Mouse (Mus musculus): ENCODE data around the gene Ddx39b. TPM values are rescaled to one million over a fixed set of nuclear protein-coding genes. Genes with fewer than 3 reads are reported as not detected.

The Ddx39b gene
- polyA plus RNA-seq, 1 experiment from 2014 or later = 432 TPM

GRCm38 (mm10) chr17:35303271-35303670 is 61.7 kb downstream of the Ddx39b start:
- ATAC-seq (replicated peaks; ENCODE audit: low FRiP score) = no peak
- Histone ChIP-seq H3K36me3 (ENCODE audit: control insufficient read depth, insufficient read depth, low read length) (no peaks in the 10 kb centered on the region), H3K9me3 (ENCODE audit: control insufficient read depth, low read length) (no peaks in the 10 kb centered on the region), H3K9ac (ENCODE audit: low read depth, low read length) (no peak overlapping the region), H3K27me3 (replicated peaks; ENCODE audit: control insufficient read depth, insufficient read depth, low read length) (0 out of 2 replicates have a peak, but pooled peaks cover 4% of the 10 kb centered on the region), H3K27ac (ENCODE audit: low read depth, low read length) (no peak overlapping the region), H3K4me2 (no peak overlapping the region), H3K4me1 (replicated peaks; ENCODE audit: control insufficient read depth, insufficient read depth, low read length) (no peaks in the 10 kb centered on the region), H3K4me3 (ENCODE audit: low read depth, low read length) (no peak overlapping the region)
- DNase-seq (ENCODE audit: low spot score) = no peak
- 86% methylated on average over 2 of the region's 2 CpGs for WGBS

Small RNAs within 50 kb of the gene (microRNA-seq; reads per million reads assigned to microRNA genes)
- not detected for gene Mir6973a (ENCODE audit: borderline number of aligned reads)
- gene Mir6974 (ENCODE audit: borderline number of aligned reads) = not detected
- gene Mir6975 (ENCODE audit: borderline number of aligned reads) = 2.5 reads per million
- gene Mir8094 (ENCODE audit: borderline number of aligned reads) = 2.5 reads per million

Other genes starting within 250 kb of the Ddx39b start
- gene Vars, start 240.8 kb upstream of the Ddx39b start, polyA plus RNA-seq (2014; fragmentation: Nextera tagmentation; extraction: Ambion mirVana) = 234 and 245 TPM in 2 replicates
- 0.16 TPM in 2 replicates for gene Vwa7, start 225.2 kb upstream of the Ddx39b start, polyA plus RNA-seq (2014; fragmentation: Nextera tagmentation; extraction: Ambion mirVana)
- 6.9 and 8.5 TPM in 2 replicates for gene Sapcd1, start 213.7 kb upstream of the Ddx39b start, polyA plus RNA-seq (2014; fragmentation: Nextera tagmentation; extraction: Ambion mirVana)
- 3.8 and 4.7 TPM in 2 replicates for gene Msh5, start 195.0 kb upstream of the Ddx39b start, polyA plus RNA-seq (2014; fragmentation: Nextera tagmentation; extraction: Ambion mirVana)
- 118 and 134 TPM in 2 replicates for gene Clic1, start 191.8 kb upstream of the Ddx39b start, polyA plus RNA-seq (2014; fragmentation: Nextera tagmentation; extraction: Ambion mirVana)
- 124 and 132 TPM in 2 replicates for gene Ddah2, start 182.7 kb upstream of the Ddx39b start, polyA plus RNA-seq (2014; fragmentation: Nextera tagmentation; extraction: Ambion mirVana)
- gene Ly6g6c, start 176.4 kb upstream of the Ddx39b start, polyA plus RNA-seq (2014; fragmentation: Nextera tagmentation; extraction: Ambion mirVana) = 0.34 and 1.8 TPM in 2 replicates
- 8.4 and 11.2 TPM in 2 replicates for gene Mpig6b, start 175.6 kb upstream of the Ddx39b start, polyA plus RNA-seq (2014; fragmentation: Nextera tagmentation; extraction: Ambion mirVana)
- 0.57 TPM in 1 of 2 replicates, not detected in the other for gene Ly6g6e, start 164.8 kb upstream of the Ddx39b start, polyA plus RNA-seq (2014; fragmentation: Nextera tagmentation; extraction: Ambion mirVana)
- 0.44 and 0.78 TPM in 2 replicates for gene Ly6g6d, start 163.7 kb upstream of the Ddx39b start, polyA plus RNA-seq (2014; fragmentation: Nextera tagmentation; extraction: Ambion mirVana)
- 12.8 and 13.5 TPM in 2 replicates for gene Ly6g6f, start 156.1 kb upstream of the Ddx39b start, polyA plus RNA-seq (2014; fragmentation: Nextera tagmentation; extraction: Ambion mirVana)
- gene Abhd16a, start 152.5 kb upstream of the Ddx39b start, polyA plus RNA-seq (2014; fragmentation: Nextera tagmentation; extraction: Ambion mirVana) = 71.6 and 79.8 TPM in 2 replicates
- not detected in 2 replicates for gene Ly6g5c, start 133.5 kb upstream of the Ddx39b start, polyA plus RNA-seq (2014; fragmentation: Nextera tagmentation; extraction: Ambion mirVana)
- 0.69 and 0.89 TPM in 2 replicates for gene Ly6g5b, start 126.3 kb upstream of the Ddx39b start, polyA plus RNA-seq (2014; fragmentation: Nextera tagmentation; extraction: Ambion mirVana)
- 23.7 and 25.2 TPM in 2 replicates for gene Gpank1, start 120.3 kb upstream of the Ddx39b start, polyA plus RNA-seq (2014; fragmentation: Nextera tagmentation; extraction: Ambion mirVana)
- 246 and 259 TPM in 2 replicates for gene Csnk2b, start 119.7 kb upstream of the Ddx39b start, polyA plus RNA-seq (2014; fragmentation: Nextera tagmentation; extraction: Ambion mirVana)
- 6.0 and 7.1 TPM in 2 replicates for gene D17H6S53E, start 115.4 kb upstream of the Ddx39b start, polyA plus RNA-seq (2014; fragmentation: Nextera tagmentation; extraction: Ambion mirVana)
- gene Apom, start 109.7 kb upstream of the Ddx39b start, polyA plus RNA-seq (2014; fragmentation: Nextera tagmentation; extraction: Ambion mirVana) = 429 and 459 TPM in 2 replicates
- gene Bag6, start 106.6 kb upstream of the Ddx39b start, polyA plus RNA-seq (2014; fragmentation: Nextera tagmentation; extraction: Ambion mirVana) = 61.4 and 73.6 TPM in 2 replicates
- 169 and 205 TPM in 2 replicates for gene Prrc2a, start 76.8 kb upstream of the Ddx39b start, polyA plus RNA-seq (2014; fragmentation: Nextera tagmentation; extraction: Ambion mirVana)
- gene Aif1, start 65.7 kb upstream of the Ddx39b start, polyA plus RNA-seq (2014; fragmentation: Nextera tagmentation; extraction: Ambion mirVana) = 13.9 and 20.0 TPM in 2 replicates
- 24.1 and 28.1 TPM in 2 replicates for gene Lst1, start 53.3 kb upstream of the Ddx39b start, polyA plus RNA-seq (2014; fragmentation: Nextera tagmentation; extraction: Ambion mirVana)
- 0.70 and 0.78 TPM in 2 replicates for gene Ltb, start 47.3 kb upstream of the Ddx39b start, polyA plus RNA-seq (2014; fragmentation: Nextera tagmentation; extraction: Ambion mirVana)
- 0.47 and 0.53 TPM in 2 replicates for gene Tnf, start 39.7 kb upstream of the Ddx39b start, polyA plus RNA-seq (2014; fragmentation: Nextera tagmentation; extraction: Ambion mirVana)
- gene Lta, start 36.4 kb upstream of the Ddx39b start, polyA plus RNA-seq (2014; fragmentation: Nextera tagmentation; extraction: Ambion mirVana) = not detected in 2 replicates
- 0.53 TPM in 1 of 2 replicates, not detected in the other for gene Gm16181, start 20.9 kb upstream of the Ddx39b start, polyA plus RNA-seq (2014; fragmentation: Nextera tagmentation; extraction: Ambion mirVana)
- 2.6 and 2.9 TPM in 2 replicates for gene Atp6v1g2, start 8.1 kb upstream of the Ddx39b start, polyA plus RNA-seq (2014; fragmentation: Nextera tagmentation; extraction: Ambion mirVana)
- gene Nfkbil1, start 6.0 kb upstream of the Ddx39b start, polyA plus RNA-seq (2014; fragmentation: Nextera tagmentation; extraction: Ambion mirVana) = 4.6 and 5.4 TPM in 2 replicates
- 88.0 and 90.8 TPM in 2 replicates for gene H2-D1, start 21.0 kb downstream of the Ddx39b start, polyA plus RNA-seq (2014; fragmentation: Nextera tagmentation; extraction: Ambion mirVana)
- 0.40 and 0.60 TPM in 2 replicates for gene H2-Q1, start 78.7 kb downstream of the Ddx39b start, polyA plus RNA-seq (2014; fragmentation: Nextera tagmentation; extraction: Ambion mirVana)
- 1.6 and 2.1 TPM in 2 replicates for gene H2-Q2, start 100.5 kb downstream of the Ddx39b start, polyA plus RNA-seq (2014; fragmentation: Nextera tagmentation; extraction: Ambion mirVana)
- 1.8 and 2.0 TPM in 2 replicates for gene H2-Q4, start 137.9 kb downstream of the Ddx39b start, polyA plus RNA-seq (2014; fragmentation: Nextera tagmentation; extraction: Ambion mirVana)
- 15.2 and 16.4 TPM in 2 replicates for gene H2-Q6, start 183.1 kb downstream of the Ddx39b start, polyA plus RNA-seq (2014; fragmentation: Nextera tagmentation; extraction: Ambion mirVana)
- gene H2-Q7, start 197.4 kb downstream of the Ddx39b start, polyA plus RNA-seq (2014; fragmentation: Nextera tagmentation; extraction: Ambion mirVana) = 29.9 and 30.8 TPM in 2 replicates
- gene H2-Q10, start 228.3 kb downstream of the Ddx39b start, polyA plus RNA-seq (2014; fragmentation: Nextera tagmentation; extraction: Ambion mirVana) = 72.3 and 73.7 TPM in 2 replicates